Mouse (Mus musculus) left cerebral cortex, postnatal 4 days (tissue): ENCODE measurements around the gene Gm37240. TPM values are rescaled to one million over a fixed set of nuclear protein-coding genes. Genes with fewer than 3 reads are reported as not detected.
"Not testable (repeated sequence)": the region's sequence is repeated elsewhere in the genome, so short reads cannot be mapped to it uniquely, and the experiment has no call there.

Experiments used
- DNase-seq: peaks from one replicate; pipeline ENCODE4 v3.0.0-alpha.2; 2022
- intact Hi-C: fragments of 180-260 bp; cut with DNase I; formaldehyde crosslinking; loops from one replicate; pipeline ENCODE4 v1.15.1; 2025
- total RNA-seq, 2 experiments: library from RNA; stranded (reverse); gene quantifications; 2 replicates each; pipeline ENCODE4 v1.2.3; 2021

Gene Gm37240
- total RNA-seq, 2 experiments from 2014 or later = 3.3 to 3.6 TPM

DNA sequence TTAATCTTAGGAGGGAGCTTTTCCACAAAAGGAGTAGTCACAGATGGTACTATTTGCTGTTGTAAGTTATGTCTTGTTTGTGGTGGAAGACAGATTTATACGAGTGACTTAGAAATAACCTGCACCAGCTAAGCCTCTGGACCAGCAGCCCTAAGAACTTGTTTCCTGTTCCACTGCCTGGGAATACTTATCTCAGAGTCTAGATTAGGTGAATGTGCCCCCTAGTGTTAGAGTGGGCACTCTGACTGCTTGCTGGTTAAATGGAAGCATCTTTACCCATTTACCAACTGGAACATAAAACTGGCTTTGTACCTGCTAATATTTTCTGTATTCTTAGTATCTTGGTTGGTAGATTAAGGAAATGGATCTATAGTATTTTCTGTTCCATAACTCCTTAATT lies 997.7 kb downstream of the Gm37240 start:
- intact Hi-C loops = no loop called here
- DNase-seq = no peak

GRCm38 (mm10) chr3:84883817-84884483 lies 1003.4 kb downstream of the Gm37240 start:
- intact Hi-C loops = no loop called here
- no peak for DNase-seq

- DNase-seq = no peak
- intact Hi-C loops = no loop called here
Measured at GRCm38 (mm10) chr3:84876211-84876610, 1011.1 kb downstream of the Gm37240 start.

DNA sequence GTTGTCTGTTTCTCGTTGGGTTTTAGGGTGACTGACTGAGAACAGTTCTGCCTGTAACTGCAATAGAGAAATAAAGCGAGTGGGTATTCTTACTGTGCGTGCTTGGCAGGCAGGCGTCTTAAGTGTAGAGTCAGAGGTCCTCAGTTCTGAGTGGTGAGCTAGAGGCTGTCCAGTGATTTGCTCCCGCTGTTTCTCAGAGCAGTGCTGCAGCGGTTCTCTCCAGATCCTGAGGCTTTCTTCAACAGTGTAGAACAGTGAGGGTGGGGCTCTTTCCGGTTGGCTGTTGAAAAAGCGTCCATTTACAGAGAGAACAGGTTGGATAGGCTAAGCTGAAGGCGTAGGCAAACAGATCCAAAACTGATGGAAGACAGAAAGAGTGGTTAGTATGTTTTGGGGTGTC lies 1012.0 kb downstream of the Gm37240 start:
- DNase-seq = no peak
- intact Hi-C loops = no loop called here

DNA sequence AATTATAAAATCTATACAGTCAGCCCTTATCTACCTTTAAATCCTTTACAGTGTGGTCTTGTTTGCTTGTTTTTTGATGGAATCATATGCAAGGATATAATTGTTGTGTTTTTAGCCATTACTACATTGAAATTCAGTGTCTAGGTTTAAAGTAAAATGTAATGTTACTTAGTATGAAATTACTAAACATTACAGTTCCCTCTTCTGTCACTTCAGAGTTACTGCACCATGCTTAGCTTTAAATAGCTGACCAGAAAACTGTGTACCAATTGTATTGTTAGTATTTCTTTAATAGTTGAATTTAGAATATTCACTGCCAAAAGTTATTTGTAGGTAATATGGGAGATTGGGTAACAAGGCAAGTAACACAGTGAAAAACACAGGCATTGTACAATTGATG lies 1017.2 kb downstream of the Gm37240 start:
- no peak for DNase-seq
- intact Hi-C loops = no loop called here

GRCm38 (mm10) chr3:84867991-84868390 lies 1019.3 kb downstream of the Gm37240 start:
- no peak for DNase-seq
- intact Hi-C loops = loop anchor here (10.0 kb wide), 1 partner anchor 253 kb away; no protein-coding TSS in a partner anchor

DNA sequence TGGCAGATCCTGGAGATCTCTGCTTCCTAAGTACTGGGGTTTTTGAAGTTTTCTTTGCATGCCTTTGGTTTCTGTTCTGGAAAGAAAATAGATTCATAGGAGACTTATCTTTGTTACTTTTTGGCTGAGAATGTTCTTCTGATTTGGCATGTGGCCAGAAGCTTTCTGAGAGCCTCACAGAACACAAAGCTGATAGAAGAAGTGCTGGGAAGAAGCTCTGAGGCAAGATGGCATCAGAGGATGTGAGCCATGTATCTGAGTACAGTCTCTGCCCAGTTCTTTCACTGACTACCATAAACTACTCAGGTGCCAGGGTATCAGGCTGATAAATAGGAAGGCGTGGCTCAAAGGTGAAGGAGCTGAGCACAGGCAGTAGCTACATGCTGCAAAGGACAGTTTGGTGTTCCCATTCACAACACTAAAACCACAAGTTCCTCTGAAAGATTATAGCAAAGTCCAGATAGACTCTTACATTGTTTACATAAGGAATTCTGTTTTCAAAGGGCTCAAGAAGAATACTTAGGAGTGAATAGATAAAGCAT lies 1019.8 kb downstream of the Gm37240 start:
- no peak for DNase-seq

GRCm38 (mm10) chr3:84866866-84867265 lies 1020.5 kb downstream of the Gm37240 start:
- intact Hi-C loops = loop anchor here (10.0 kb wide), 1 partner anchor 252 kb away; no protein-coding TSS in a partner anchor

More for the DNA sequence above, 1019.8 kb downstream of the Gm37240 start:
- intact Hi-C loops = loop anchor here (10.0 kb wide), 1 partner anchor 253 kb away; no protein-coding TSS in a partner anchor

GRCm38 (mm10) chr3:84865684-84866083 lies 1021.6 kb downstream of the Gm37240 start:
- intact Hi-C loops = loop anchor here (10.0 kb wide), 1 partner anchor 251 kb away; no protein-coding TSS in a partner anchor
- no peak for DNase-seq

More at GRCm38 (mm10) chr3:84866866-84867265, 1020.5 kb downstream of the Gm37240 start:
- DNase-seq = no peak

GRCm38 (mm10) chr3:84861817-84862216 lies 1025.5 kb downstream of the Gm37240 start:
- intact Hi-C loops = loop anchor here (10.0 kb wide), 1 partner anchor 247 kb away; no protein-coding TSS in a partner anchor
- not testable (repeated sequence) for DNase-seq

DNA sequence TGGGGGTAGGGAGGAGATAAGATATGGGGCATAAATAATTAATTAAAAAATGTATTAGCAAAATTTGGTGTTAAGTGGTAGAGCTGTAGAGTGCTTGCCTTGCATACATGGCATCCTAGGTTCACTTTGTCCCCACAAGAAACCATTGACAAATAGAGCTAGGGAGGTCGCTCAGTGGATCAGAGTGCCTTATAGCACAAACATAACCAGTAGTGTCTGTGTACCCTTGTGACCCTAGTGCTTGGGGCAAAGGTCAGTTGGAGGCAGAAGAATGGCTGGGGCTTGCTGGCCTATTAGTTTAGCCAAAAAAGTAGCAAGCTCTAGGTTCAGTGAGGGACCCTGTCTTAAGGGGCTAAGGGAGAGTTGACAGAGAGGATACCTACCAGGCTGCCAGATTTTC lies 1026.6 kb downstream of the Gm37240 start:
- intact Hi-C loops = loop anchor here (10.0 kb wide), 1 partner anchor 246 kb away; no protein-coding TSS in a partner anchor
- no peak for DNase-seq

- DNase-seq = no peak
- intact Hi-C loops = no loop called here
Measured at GRCm38 (mm10) chr3:84854440-84854839, 1032.9 kb downstream of the Gm37240 start.

GRCm38 (mm10) chr3:84852877-84853276 lies 1034.4 kb downstream of the Gm37240 start:
- intact Hi-C loops = no loop called here
- no peak for DNase-seq

- intact Hi-C loops = no loop called here
- DNase-seq = no peak
Measured at GRCm38 (mm10) chr3:84851801-84852200, 1035.5 kb downstream of the Gm37240 start.

- intact Hi-C loops = no loop called here
- DNase-seq = no peak
Measured at GRCm38 (mm10) chr3:84850418-84850817, 1036.9 kb downstream of the Gm37240 start.

- intact Hi-C loops = loop anchor here (10.0 kb wide), 1 partner anchor 154 kb away; no protein-coding TSS in a partner anchor
- DNase-seq = no peak
Measured at GRCm38 (mm10) chr3:84848798-84849197, 1038.5 kb downstream of the Gm37240 start.

DNA sequence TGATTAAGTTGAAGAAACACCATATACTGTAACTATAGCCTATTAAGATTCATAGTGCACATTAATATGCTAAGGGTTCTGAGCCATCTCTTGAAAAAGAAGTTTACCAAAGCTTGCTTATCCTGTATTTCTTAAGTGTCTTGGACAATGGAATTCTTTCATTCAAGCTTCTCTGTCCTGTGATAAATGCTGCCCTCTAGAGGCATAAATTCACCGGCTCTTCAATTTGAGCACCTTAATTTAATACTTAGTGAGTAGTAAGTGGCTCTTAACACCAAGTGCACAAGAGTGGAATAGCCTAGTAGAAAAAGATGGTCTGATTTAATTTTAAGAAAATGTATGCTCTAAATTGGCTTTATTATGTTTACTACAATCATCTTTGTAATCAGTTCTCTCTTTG lies 1043.7 kb downstream of the Gm37240 start:
- intact Hi-C loops = loop anchor here (10.0 kb wide), 1 partner anchor 149 kb away; no protein-coding TSS in a partner anchor
- peak; percentile 34 for DNase-seq

GRCm38 (mm10) chr3:84842793-84843192 lies 1044.5 kb downstream of the Gm37240 start:
- no peak for DNase-seq
- intact Hi-C loops = loop anchor here (10.0 kb wide), 1 partner anchor 148 kb away; no protein-coding TSS in a partner anchor

- DNase-seq = no peak
- intact Hi-C loops = loop anchor here (10.0 kb wide), 1 partner anchor 146 kb away; no protein-coding TSS in a partner anchor
Measured at GRCm38 (mm10) chr3:84841271-84841670, 1046.0 kb downstream of the Gm37240 start.

GRCm38 (mm10) chr3:84839499-84839898 lies 1047.8 kb downstream of the Gm37240 start:
- intact Hi-C loops = no loop called here
- DNase-seq = no peak

- intact Hi-C loops = no loop called here
Measured at GRCm38 (mm10) chr3:84837984-84838383, 1049.3 kb downstream of the Gm37240 start.

GRCm38 (mm10) chr3:84836029-84836428 lies 1051.3 kb downstream of the Gm37240 start:
- DNase-seq = no peak
- intact Hi-C loops = no loop called here

More at GRCm38 (mm10) chr3:84837984-84838383, 1049.3 kb downstream of the Gm37240 start:
- no peak for DNase-seq
